Mouse (Mus musculus) heart, postnatal 0 days (tissue): Measurements from ENCODE around the gene D10Wsu102e. TPM values are rescaled to one million over a fixed set of nuclear protein-coding genes. Genes with fewer than 3 reads are reported as not detected.
"Not testable (repeated sequence)": the region's sequence is repeated elsewhere in the genome, so short reads cannot be mapped to it uniquely, and the experiment has no call there.

ENCODE experiments used
- ATAC-seq: fragments of 200-750 bp; cut with Nextera tagmentation; 2 replicates; pipeline ENCODE4 v1.8.0; 2017; ENCODE audit warnings: low read depth, moderate number of reproducible peaks, moderate library complexity; ENCODE audit not compliant: insufficient read depth
- DNase-seq: peaks from one replicate; pipeline ENCODE4 v3.0.0-alpha.2; 2016; ENCODE audit warnings: low spot score
- H3K27ac ChIP-seq: fragments of 300-500 bp; sonication (generic); 2 replicates; pipeline ENCODE4 v1.5.1; 2014; ENCODE audit warnings: low read depth, mild to moderate bottlenecking
- H3K27me3 ChIP-seq: fragments of 300-500 bp; sonication (generic); 2 replicates; pipeline ENCODE4 v1.6.1; 2014; ENCODE audit warnings: low read length, mixed read lengths; ENCODE audit not compliant: control insufficient read depth, insufficient read depth
- H3K36me3 ChIP-seq: fragments of 300-500 bp; sonication (generic); replicated peaks from 2 replicates; pipeline ENCODE4 v1.6.1; 2014; ENCODE audit warnings: low read length, mixed read lengths; ENCODE audit not compliant: control insufficient read depth, insufficient read depth
- H3K4me1 ChIP-seq: fragments of 300-500 bp; sonication (generic); 2 replicates; pipeline ENCODE4 v1.6.1; 2014; ENCODE audit warnings: antibody characterized with exemption; ENCODE audit not compliant: control insufficient read depth, insufficient read depth
- H3K4me2 ChIP-seq: fragments of 300-500 bp; sonication (generic); 2 replicates; pipeline ENCODE4 v1.6.1; 2014; ENCODE audit warnings: low read depth, mild to moderate bottlenecking, low read length, moderate library complexity
- H3K4me3 ChIP-seq: fragments of 300-500 bp; sonication (generic); 2 replicates; pipeline ENCODE4 v1.5.1; 2014; ENCODE audit warnings: low read depth, low read length
- H3K9ac ChIP-seq: fragments of 300-500 bp; sonication (generic); replicated peaks from 2 replicates; pipeline ENCODE4 v1.6.1; 2014; ENCODE audit warnings: low read depth, low read length, mixed read lengths
- H3K9me3 ChIP-seq: fragments of 300-500 bp; sonication (generic); replicated peaks from 2 replicates; pipeline ENCODE4 v1.6.1; 2016; ENCODE audit warnings: low read length; ENCODE audit not compliant: control insufficient read depth
- CTCF ChIP-seq: IDR thresholded peaks from 2 replicates; pipeline ENCODE4 v1.5.1; 2016; ENCODE audit warnings: antibody characterized with exemption, control low read depth, low read depth
- EP300 ChIP-seq: IDR thresholded peaks from 2 replicates; pipeline ENCODE4 v1.6.1; 2016; ENCODE audit warnings: antibody characterized with exemption, low read depth
- WGBS: fragments of 180-500 bp; shearing (Covaris S2); extraction: QIAGEN DNeasy Blood & Tissue Kit; methylation state at CpG from one replicate; pipeline ENCODE4 v1.1.7; 2014; 5-methylcytosine and 5-hydroxymethylcytosine counted together
- polyA plus RNA-seq: library from polyadenylated mRNA; unstranded; fragments of >200 nt; fragmentation: Nextera tagmentation; extraction: Ambion mirVana; gene quantifications from 2 replicates; pipeline ENCODE4 v1.2.1, GENCODE M21; 2015
- total RNA-seq: library from RNA; depleted of rRNA; stranded (reverse); fragments of >200 nt; gene quantifications from 2 replicates; pipeline ENCODE4 v1.2.3, GENCODE M21; 2014; ENCODE audit warnings: low replicate concordance

D10Wsu102e gene
- total and polyA plus RNA-seq, 2 experiments from 2014 or later = 0.18 to 0.88 TPM

DNA sequence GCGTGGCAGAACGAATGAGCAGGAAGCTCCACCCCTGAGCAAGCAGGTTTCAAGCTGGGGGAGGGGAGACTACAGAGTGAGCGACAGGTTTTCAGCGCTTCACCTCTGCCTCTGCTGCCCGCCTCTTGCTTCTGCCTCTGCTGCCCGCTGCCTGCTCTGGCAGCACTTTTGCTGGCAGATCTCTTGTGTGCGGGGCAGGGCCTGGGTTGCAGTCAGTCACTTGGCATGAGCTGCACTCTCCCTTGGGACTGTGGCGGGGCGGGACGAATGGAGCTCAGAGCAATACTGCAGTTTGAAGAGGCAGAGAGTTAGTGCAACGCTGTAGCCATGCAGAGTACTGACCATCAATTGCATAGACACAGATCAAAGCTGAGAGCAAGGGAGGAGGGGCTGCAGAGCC is 45.0 kb downstream of the D10Wsu102e start:
- TF ChIP-seq EP300 (no peak), CTCF (no peak)
- ATAC-seq (no peak), DNase-seq (no peak)
- no peaks in the 10 kb centered on the region for H3K36me3 ChIP-seq
- no peak overlapping the region for H3K4me2 ChIP-seq
- H3K4me3 ChIP-seq = no peak overlapping the region
- WGBS = 75% methylated on average over 11 of the region's 11 CpGs
- no peaks in the 10 kb centered on the region for H3K9me3 ChIP-seq
- H3K4me1 ChIP-seq = no peaks in the 10 kb centered on the region
- no peak overlapping the region for H3K27ac ChIP-seq
- no peak overlapping the region for H3K9ac ChIP-seq
- no peaks in the 10 kb centered on the region for H3K27me3 ChIP-seq

DNA sequence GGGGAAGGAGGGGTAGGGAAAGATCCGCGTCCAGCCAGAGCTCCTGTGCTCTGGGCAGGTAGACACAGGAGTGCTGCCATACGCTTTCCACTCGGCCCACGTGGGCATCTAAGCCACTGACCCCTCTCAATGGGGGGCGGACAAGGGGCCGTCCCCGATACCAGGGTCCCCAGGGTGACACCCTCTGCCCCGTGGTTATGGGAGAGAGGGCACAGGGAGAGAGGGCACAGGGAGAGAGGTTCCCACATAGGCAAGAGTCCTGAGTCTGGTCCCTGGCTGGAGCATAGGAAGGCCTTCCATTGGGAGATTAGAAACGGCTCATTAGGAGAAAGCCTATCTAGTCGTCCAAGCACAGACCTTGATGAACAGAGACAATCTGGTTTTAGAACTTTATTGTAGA is 45.7 kb downstream of the D10Wsu102e start:
- no peak overlapping the region for H3K4me2 ChIP-seq
- H3K9ac ChIP-seq = no peak overlapping the region
- TF ChIP-seq CTCF (no peak), EP300 (no peak)
- ATAC-seq (no peak), DNase-seq (no peak)
- 90% methylated on average over 11 of the region's 11 CpGs for WGBS
- H3K9me3 ChIP-seq = no peaks in the 10 kb centered on the region
- no peaks in the 10 kb centered on the region for H3K27me3 ChIP-seq
- H3K4me1 ChIP-seq = no peaks in the 10 kb centered on the region
- no peak overlapping the region for H3K4me3 ChIP-seq
- no peaks in the 10 kb centered on the region for H3K36me3 ChIP-seq
- no peak overlapping the region for H3K27ac ChIP-seq

GRCm38 (mm10) chr10:83407141-83407540 is 47.1 kb downstream of the D10Wsu102e start:
- H3K4me3 ChIP-seq = no peak overlapping the region
- H3K27ac ChIP-seq = no peak overlapping the region
- ATAC-seq = no peak
- DNase-seq = no peak
- 93% methylated on average over 10 of the region's 10 CpGs for WGBS
- H3K9me3 ChIP-seq = no peaks in the 10 kb centered on the region
- TF ChIP-seq CTCF = no peak
- TF ChIP-seq EP300 = no peak
- no peaks in the 10 kb centered on the region for H3K27me3 ChIP-seq
- H3K4me1 ChIP-seq = no peaks in the 10 kb centered on the region
- H3K9ac ChIP-seq = no peak overlapping the region
- no peaks in the 10 kb centered on the region for H3K36me3 ChIP-seq
- no peak overlapping the region for H3K4me2 ChIP-seq

- not testable (repeated sequence) for H3K27me3 ChIP-seq, H3K9me3 ChIP-seq, H3K27ac ChIP-seq, DNase-seq, H3K4me3 ChIP-seq, H3K4me2 ChIP-seq, ATAC-seq, H3K4me1 ChIP-seq, H3K9ac ChIP-seq, H3K36me3 ChIP-seq
- 92% methylated on average over 16 of the region's 16 CpGs for WGBS
Measured at GRCm38 (mm10) chr10:83418466-83418865, 58.4 kb downstream of the D10Wsu102e start.

DNA sequence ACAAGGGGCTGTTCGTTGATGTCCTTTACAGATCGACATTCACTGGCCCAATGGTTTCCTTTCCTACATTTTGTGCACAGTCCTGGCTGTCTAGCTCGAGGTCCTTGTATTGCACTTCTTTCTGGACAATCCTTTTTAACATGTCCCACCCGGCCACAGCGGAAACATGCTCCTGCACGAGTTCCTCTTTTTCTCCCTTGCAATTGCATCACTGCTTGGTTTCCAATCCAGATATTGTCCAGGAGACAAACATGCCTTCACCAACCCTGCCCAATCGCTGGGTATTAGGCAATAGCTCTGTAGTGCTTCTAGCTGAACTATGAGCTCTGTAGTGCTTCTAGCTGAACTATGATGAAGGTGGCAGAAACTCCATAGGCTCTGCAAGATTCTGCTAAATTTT is 88.6 kb downstream of the D10Wsu102e start:
- no peak for TF ChIP-seq EP300
- no peak for TF ChIP-seq CTCF
- 84% methylated on average over 7 of the region's 7 CpGs for WGBS
- no peak overlapping the region for H3K9ac ChIP-seq
- H3K27me3 ChIP-seq = no peaks in the 10 kb centered on the region
- peaks cover 20% of the 10 kb centered on the region for H3K9me3 ChIP-seq
- H3K4me2 ChIP-seq = no peak overlapping the region
- no peak overlapping the region for H3K4me3 ChIP-seq
- no peaks in the 10 kb centered on the region for H3K36me3 ChIP-seq
- ATAC-seq = no peak
- no peak overlapping the region for H3K27ac ChIP-seq
- no peaks in the 10 kb centered on the region for H3K4me1 ChIP-seq
- no peak for DNase-seq

- H3K4me1 ChIP-seq = no peaks in the 10 kb centered on the region
- no peak overlapping the region for H3K27ac ChIP-seq
- TF ChIP-seq CTCF (no peak), EP300 (no peak)
- ATAC-seq (no peak), DNase-seq (no peak)
- H3K4me3 ChIP-seq = no peak overlapping the region
- H3K36me3 ChIP-seq = no peaks in the 10 kb centered on the region
- peaks cover 11% of the 10 kb centered on the region for H3K9me3 ChIP-seq
- H3K9ac ChIP-seq = no peak overlapping the region
- no peak overlapping the region for H3K4me2 ChIP-seq
- H3K27me3 ChIP-seq = no peaks in the 10 kb centered on the region
- 87% methylated on average over 3 of the region's 3 CpGs for WGBS
Measured at GRCm38 (mm10) chr10:83457531-83457930, 97.5 kb downstream of the D10Wsu102e start.
